Mouse (Mus musculus): Measurements from ENCODE around the gene Hyal2. TPM values are rescaled to one million over a fixed set of nuclear protein-coding genes. Genes with fewer than 3 reads are reported as not detected.

The Hyal2 gene
- polyA plus RNA-seq, 1 experiment from 2014 or later = 31.0 TPM

GRCm38 (mm10) chr9:107587833-107588639, 20.3 kb downstream of the Hyal2 start:
- DNase-seq (ENCODE audit: low spot score) = no peak

GRCm38 (mm10) chr9:107590058-107590772, 22.5 kb downstream of the Hyal2 start:
- DNase-seq (ENCODE audit: low spot score) = no peak

- no peak for DNase-seq (ENCODE audit: low spot score)
Measured at GRCm38 (mm10) chr9:107590773-107591060, 23.0 kb downstream of the Hyal2 start.

GRCm38 (mm10) chr9:107593101-107593976, 25.6 kb downstream of the Hyal2 start:
- no peak for DNase-seq (ENCODE audit: low spot score)

- DNase-seq (ENCODE audit: low spot score) = no peak
Measured at GRCm38 (mm10) chr9:107594281-107595062, 26.7 kb downstream of the Hyal2 start.

GRCm38 (mm10) chr9:107596619-107597569, 29.1 kb downstream of the Hyal2 start:
- no peak for DNase-seq (ENCODE audit: low spot score)

GRCm38 (mm10) chr9:107598385-107598784, 30.6 kb downstream of the Hyal2 start:
- DNase-seq (ENCODE audit: low spot score) = no peak

- DNase-seq (ENCODE audit: low spot score) = no peak
Measured at GRCm38 (mm10) chr9:107599433-107599832, 31.7 kb downstream of the Hyal2 start.

- no peak for DNase-seq (ENCODE audit: low spot score)
Measured at GRCm38 (mm10) chr9:107599842-107600241, 32.1 kb downstream of the Hyal2 start.

- no peak for DNase-seq (ENCODE audit: low spot score)
Measured at GRCm38 (mm10) chr9:107600745-107601144, 33.0 kb downstream of the Hyal2 start.

- no peak for DNase-seq (ENCODE audit: low spot score)
Measured at GRCm38 (mm10) chr9:107601275-107601674, 33.5 kb downstream of the Hyal2 start.

GRCm38 (mm10) chr9:107602068-107602648, 34.4 kb downstream of the Hyal2 start:
- peak; percentile 87 for DNase-seq (ENCODE audit: low spot score)

GRCm38 (mm10) chr9:107603251-107603650, 35.5 kb downstream of the Hyal2 start:
- no peak for DNase-seq (ENCODE audit: low spot score)

GRCm38 (mm10) chr9:107605041-107605661, 37.4 kb downstream of the Hyal2 start:
- DNase-seq (ENCODE audit: low spot score) = no peak

GRCm38 (mm10) chr9:107606591-107606990, 38.8 kb downstream of the Hyal2 start:
- DNase-seq (ENCODE audit: low spot score) = no peak

- no peak for DNase-seq (ENCODE audit: low spot score)
Measured at GRCm38 (mm10) chr9:107607036-107607435, 39.3 kb downstream of the Hyal2 start.

GRCm38 (mm10) chr9:107607653-107608245, 40.0 kb downstream of the Hyal2 start:
- no peak for DNase-seq (ENCODE audit: low spot score)

- no peak for DNase-seq (ENCODE audit: low spot score)
Measured at GRCm38 (mm10) chr9:107608741-107609432, 41.1 kb downstream of the Hyal2 start, which contains the start of gene Sema3b. Gene Sema3b (minus strand): TSS chr9:107609229.

Measured in thymus, postnatal 0 days (tissue).